Mouse (Mus musculus) left cerebral cortex, adult 18-20 months (tissue): ENCODE measurements around the gene Nrg4. TPM values are rescaled to one million over a fixed set of nuclear protein-coding genes. Genes with fewer than 3 reads are reported as not detected.

ENCODE experiments used
- DNase-seq, 2 experiments: peaks; one replicate each; pipeline ENCODE4 v3.0.0; 2021 to 2022; ENCODE audit warnings: low spot score in 2 of 2, mixed read lengths in 1 of 2
- total RNA-seq, 2 experiments: library from RNA; stranded (reverse); gene quantifications; 2 replicates each; pipeline ENCODE4 v1.2.3; 2021

Nrg4 gene
- total RNA-seq, 2 experiments from 2014 or later, result 0.54 to 0.70 TPM

- DNase-seq, result no peak
Measured at GRCm38 (mm10) chr9:55217381-55217780, 109.3 kb downstream of the Nrg4 start.

GRCm38 (mm10) chr9:55216078-55216477 is 110.6 kb downstream of the Nrg4 start:
- DNase-seq, result no peak

- DNase-seq, result no peak
Measured at GRCm38 (mm10) chr9:55215648-55216047, 111.0 kb downstream of the Nrg4 start.

GRCm38 (mm10) chr9:55215056-55215455 is 111.6 kb downstream of the Nrg4 start:
- no peak for DNase-seq

- DNase-seq, result no peak
Measured at GRCm38 (mm10) chr9:55213396-55213795, 113.2 kb downstream of the Nrg4 start.

- no peak for DNase-seq
Measured at GRCm38 (mm10) chr9:55211611-55212010, 115.0 kb downstream of the Nrg4 start.

GRCm38 (mm10) chr9:55208790-55209481 is 117.7 kb downstream of the Nrg4 start, which contains the start of gene Fbxo22:
Gene Fbxo22, plus strand, starts transcription at chr9:55208925.
- peak; percentile 82 to 88 for DNase-seq

DNA sequence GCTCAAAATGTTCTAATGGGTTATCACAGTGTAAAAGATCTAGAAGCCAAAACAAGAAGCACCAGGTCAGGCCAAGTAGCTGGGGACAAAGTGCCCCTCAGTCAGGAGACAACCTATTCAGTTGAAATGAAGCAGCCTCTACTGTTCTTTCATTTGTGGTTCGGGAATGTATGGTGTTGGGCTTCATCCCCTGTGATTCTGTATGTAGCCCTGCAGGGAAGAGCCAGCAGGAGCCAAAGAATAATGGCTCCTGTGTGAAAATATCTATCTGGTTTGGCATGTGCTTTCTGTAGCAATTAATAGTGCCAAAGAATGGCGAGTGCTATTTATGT is 118.2 kb downstream of the Nrg4 start:
- no peak for DNase-seq

- peak; percentile 21 to 29 for DNase-seq
Measured at GRCm38 (mm10) chr9:55199348-55199747, 127.3 kb downstream of the Nrg4 start.

DNA sequence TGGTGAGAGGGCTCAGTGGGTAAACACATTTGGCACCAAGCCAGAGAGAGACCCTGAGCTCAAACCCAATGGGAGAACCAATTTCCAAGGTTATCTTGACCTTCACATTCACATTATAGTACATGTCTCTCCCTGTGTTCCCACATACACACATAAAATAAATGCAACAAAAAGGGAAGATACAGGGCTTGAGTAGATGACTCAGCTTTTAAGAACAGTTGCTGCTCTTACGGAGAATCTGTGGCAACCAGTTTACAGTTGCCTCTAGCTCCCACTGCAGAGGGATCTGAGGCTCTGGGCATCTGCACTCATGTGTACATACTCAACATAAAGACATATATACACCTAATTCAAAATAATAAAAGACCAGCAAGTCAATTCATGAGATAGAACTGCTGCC is 128.4 kb downstream of the Nrg4 start:
- DNase-seq, result no peak

DNA sequence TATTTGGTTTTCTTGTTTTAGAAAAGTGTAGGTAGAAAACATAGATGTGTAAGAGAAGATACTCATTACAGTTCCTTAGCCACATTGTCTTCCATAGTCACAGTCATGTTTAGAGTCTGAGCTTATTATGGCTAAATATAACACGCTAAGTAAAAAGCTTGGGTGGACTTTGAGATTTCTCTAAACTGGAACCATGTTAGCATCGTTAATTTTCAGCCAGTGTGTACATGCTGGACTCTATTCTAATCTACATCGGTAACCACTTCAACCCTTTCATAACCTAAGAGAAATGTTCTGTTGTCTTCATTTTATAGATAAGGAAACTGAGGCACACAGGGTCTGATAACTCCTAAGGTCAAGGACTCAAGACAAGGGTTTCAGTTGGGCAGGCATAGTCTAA is 130.8 kb downstream of the Nrg4 start:
- no peak for DNase-seq

DNA sequence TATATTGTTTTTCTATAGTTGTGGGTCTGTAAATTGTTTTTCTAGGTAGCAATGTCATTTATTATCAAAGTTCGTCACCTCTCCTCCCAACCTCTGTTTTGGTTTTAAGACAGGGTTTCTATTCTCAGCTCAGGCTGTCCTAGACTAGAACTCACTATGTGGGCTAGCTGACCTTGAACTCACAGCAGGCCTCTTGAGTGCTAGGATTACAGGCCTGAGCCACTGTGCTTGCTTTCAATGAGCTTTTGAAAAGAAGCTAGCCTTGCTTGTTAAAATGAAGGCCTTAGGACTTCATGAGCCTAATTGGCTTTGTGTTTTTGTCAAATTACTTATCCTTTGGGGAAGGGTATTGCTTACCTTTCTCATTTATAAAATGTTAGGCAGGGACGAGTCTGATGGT is 152.4 kb downstream of the Nrg4 start:
- no peak for DNase-seq

- no peak for DNase-seq
Measured at GRCm38 (mm10) chr9:55172195-55172685, 154.4 kb downstream of the Nrg4 start.

GRCm38 (mm10) chr9:55170655-55171412 is 155.8 kb downstream of the Nrg4 start:
- peak in 1 of 2 experiments; percentile 8 for DNase-seq

Other genes starting within 250 kb of the Nrg4 start
- gene Ube2q2, start 178.0 kb downstream of the Nrg4 start, total RNA-seq, result 10 to 100 TPM; 70.0 to 75.6 TPM
- 10 to 100 TPM; 43.9 to 45.7 TPM for gene Fbxo22, start 117.9 kb downstream of the Nrg4 start, total RNA-seq
- gene Tmem266, start 69 bp upstream of the Nrg4 start, total RNA-seq, result 10 to 100 TPM in 1 of 2 experiments, 1 to 10 TPM in 1; 9.2 to 10.0 TPM
- 10 to 100 TPM; 37.0 to 42.5 TPM for gene Etfa, start 185.4 kb upstream of the Nrg4 start, total RNA-seq
- gene Isl2, start 211.8 kb upstream of the Nrg4 start, total RNA-seq, result not detected